Mouse (Mus musculus) naive thymus-derived CD4-positive, alpha-beta T cell, adult 2 months (primary cell): ENCODE measurements around the gene Cpeb3.
"Not testable (repeated sequence)": the region's sequence is repeated elsewhere in the genome, so short reads cannot be mapped to it uniquely, and the experiment has no call there.

Experiments used
- DNase-seq: peaks from one replicate; pipeline ENCODE4 v3.0.0-alpha.2; 2011; ENCODE audit warnings: low read depth

The Cpeb3 gene

DNA sequence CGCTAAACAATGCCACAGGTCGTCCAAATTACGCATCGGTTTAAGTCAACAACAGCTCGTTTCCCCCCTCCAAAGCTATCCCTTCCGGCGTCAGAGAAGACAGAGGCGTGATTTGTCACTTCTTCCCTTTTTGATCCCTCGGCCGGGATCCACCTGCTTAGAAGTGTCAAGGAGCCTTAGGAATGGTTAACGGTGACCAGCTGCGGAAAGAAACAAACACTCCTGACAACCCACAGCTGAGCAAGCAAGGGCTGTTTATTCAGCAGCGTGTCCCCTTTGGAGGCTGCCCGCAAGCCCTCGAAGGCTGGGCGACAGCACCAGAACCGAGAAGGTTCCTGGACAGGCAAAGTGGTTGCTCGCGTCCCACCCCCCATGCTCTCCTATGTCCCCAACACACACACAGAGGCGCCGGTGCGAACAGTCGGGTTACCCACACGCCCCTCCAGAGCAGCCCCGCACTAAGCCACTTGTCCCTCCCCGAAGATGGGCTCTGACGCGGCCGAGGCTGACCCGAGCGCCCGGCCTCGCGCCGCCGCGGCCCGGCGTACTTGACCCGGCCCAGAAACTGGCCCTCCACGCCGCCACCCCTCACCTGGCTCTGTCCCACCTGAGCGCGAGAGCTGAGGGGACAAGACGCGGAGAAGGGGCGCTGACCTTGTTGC, 1.6 kb downstream of the Cpeb3 start:
- no peak for DNase-seq

DNA sequence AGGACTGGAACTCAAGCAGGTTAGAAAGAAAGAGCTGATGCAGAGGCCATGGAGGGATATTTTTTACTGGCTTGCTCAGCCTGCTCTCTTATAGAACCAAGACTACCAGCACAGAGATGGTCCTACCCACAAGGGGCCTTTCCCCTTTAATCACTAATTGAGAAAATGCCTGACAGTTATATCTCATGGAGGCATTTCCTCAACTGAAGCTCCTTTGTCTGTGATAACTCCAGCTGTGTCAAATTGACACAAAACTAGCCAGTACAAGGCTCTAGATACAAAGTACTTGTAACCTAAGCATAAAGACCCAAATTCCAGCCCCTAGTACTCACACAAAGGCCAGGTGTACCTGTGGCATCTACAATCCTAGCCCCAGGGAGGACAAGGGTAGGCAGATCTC, 3.2 kb downstream of the Cpeb3 start:
- not testable (repeated sequence) for DNase-seq

DNA sequence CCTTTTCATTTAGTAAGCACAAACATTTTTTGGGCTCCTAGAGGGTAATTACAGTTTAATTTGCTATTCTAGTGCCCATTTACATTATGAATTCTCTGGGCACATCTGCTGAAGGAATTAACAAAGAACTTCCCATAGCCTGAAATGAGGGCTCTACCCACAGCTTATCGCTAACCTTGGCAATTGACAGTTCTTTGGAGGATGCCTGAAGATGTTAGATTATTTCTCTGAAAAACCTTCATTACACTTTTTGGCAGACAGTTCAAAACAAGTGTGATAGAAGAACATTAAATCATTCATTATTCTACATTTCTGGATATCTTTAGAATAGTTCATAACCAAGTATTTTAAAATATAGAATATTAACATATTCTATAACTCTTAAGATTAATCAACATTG, 5.0 kb downstream of the Cpeb3 start:
- DNase-seq, result no peak

DNA sequence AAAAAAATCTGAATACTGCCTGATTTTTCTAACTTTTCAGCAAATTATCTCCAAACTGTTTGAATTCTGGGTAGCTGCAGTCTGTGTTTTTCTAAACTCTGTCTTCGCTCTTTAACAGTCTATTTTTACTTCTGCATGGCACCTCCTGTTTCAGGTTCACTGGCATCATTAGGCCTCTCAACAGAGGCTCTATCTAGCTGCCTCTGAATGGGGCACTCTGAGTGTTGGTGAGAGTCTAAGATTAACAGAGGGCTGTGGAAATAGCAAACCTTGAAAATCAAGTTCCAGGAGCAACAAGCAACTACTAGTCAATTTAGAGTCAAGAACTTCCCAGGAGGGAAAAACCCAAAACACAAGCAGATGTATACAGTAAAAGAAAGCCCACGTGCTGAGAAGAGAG, 8.5 kb downstream of the Cpeb3 start:
- no peak for DNase-seq

DNA sequence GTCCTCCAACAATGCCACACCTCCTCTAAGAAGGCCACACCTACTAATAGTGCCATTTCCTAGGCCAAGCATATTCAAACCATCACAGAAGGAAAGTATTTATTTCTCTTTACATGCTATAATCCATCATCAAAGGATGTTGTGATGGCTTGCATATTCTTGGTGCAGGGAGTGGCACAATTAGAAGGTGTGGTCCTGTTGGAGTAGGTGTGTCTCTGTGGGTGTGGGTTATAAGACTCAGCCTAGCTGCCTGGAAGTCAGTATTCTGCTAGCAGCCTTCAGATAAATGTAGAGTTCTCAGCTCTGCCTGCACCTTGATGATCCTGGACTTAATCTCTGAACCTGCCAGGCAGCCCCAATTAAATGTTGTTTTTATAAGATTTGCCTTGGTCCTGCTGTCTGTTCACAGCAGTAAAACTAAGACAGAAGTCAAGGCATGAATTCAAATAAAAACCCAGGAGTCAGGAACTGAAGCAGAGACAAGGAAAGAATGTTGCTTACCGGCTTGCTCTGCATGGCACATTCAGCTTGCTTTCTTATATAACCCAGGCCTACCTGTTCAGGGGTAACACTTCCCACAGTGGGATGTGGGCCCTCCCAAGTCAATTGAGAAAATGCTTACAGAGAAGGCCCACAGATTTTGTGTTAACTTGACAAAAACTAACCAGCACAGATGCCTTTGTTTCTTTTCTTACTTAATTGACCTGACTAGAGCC, 10.1 kb downstream of the Cpeb3 start:
- DNase-seq, result no peak

DNA sequence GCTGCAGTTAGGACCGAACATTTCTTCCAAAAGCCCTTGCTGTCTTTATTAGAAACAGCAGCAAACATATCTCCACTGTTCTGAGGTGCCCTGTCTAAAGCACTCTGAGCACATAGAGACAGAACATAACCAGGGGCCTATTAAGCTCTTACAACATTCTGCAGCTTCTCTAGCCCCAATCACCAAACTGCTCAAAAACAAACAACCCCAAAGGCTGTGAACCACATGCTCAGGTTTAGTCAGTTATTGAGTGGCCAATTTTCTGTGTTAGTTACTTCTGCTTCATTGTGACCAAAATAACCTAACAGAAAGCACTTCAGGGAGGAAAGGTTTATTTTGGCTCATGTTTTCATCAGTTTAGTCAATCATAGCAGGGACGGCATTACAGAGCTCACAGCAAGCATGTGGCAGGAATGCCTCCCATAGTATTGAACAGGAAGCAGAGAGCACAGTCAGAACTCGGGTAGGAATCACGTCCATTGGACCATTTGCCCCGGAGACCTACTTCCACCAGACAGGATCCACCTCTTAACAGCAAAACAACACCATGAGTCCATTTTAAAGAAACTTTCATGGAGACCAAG, 15.8 kb downstream of the Cpeb3 start:
- no peak for DNase-seq

DNA sequence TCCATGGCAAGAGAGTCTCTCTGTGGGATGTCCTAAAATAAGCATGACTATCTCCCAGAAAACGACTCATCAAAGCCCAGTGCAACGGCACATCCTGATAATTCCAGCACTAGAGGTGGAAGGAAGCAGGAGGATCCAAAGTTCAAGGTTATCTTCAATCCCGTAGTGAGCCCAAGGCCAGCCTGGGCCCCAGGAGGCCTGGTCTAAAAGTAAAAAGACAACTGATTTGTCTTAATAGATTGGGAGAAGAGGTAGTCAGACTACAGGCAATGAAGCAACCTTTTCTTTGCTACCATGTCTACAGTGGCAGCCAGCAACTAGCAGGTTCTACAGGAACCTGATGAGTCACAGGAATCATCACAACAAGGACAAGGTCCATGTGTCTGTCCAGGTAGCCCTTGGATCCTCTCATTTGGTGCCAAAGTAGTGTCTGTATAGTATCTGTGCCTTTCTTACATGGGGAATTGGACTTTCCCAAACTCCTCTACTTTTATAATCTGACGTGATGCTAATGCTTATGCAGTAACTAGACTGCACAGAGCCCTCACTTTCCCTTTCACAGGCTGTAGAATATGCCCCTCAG, 19.9 kb downstream of the Cpeb3 start:
- no peak for DNase-seq

DNA sequence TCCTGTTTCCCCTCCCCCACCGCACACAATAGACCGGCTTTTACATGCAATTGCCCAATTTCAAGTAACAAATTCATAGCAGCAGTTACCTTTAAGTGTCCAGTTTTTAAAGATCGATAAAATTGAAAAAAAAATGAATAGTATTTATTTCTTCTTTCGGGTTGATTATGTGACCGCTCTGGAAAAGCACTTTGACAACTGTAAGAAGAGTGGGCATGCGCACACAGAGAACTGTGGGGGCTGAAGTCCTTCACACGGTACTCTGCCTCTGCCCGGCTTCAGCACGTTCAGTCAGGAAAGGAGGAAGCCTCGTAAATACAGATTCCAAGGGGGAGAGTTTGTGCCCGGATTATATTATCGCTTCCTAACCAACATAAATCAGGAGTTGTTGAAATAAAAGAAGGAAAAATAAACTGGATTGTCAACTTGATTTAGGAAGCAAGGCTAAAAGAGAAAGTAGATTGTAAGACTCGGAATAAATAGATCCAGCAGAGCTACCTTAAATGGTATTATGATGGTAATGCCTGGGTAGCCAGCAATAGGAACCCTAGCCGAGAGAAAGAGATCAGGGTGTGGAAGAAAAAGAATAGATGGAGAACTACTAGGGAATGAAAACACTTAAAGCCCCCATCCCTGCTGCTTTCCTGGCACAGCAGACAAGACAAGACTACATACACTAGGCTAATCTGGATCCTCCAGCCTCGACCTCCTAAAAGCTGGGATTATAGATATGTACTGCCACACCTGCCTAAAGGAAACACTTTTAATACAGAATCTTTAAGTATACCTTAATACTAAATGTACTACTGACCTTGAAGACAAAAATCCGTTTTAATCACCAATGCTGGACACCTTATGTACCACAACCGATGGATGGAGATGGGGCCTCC, 30.3 kb downstream of the Cpeb3 start:
- DNase-seq, result peak; percentile 12

DNA sequence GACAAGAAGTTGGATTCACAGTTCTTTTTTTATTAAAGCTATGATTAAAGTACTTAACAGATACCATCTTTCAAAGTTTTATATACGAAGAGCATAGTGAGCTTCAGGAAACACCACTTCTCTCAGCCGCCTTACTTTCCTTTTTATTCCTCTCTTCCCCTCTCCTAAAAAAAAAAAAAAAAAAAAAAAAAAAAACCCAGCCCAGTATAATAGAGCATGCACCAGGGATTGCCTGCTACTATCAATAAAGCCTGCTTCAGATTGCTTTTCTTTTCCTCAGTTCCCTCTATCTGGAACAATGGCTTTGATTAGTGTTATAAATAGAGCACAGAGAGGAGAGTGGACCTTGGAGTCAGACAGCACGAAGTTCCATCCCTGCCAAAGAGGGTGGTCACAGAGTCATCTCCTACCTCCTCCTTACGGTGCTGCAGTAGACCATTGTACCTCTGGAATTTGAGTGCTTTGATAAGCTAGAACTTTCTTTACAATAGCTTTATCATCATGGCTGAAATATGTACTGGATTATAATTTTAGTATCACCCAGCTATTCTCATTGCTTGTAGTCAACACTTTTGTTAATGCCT, 31.4 kb downstream of the Cpeb3 start:
- DNase-seq, result no peak

DNA sequence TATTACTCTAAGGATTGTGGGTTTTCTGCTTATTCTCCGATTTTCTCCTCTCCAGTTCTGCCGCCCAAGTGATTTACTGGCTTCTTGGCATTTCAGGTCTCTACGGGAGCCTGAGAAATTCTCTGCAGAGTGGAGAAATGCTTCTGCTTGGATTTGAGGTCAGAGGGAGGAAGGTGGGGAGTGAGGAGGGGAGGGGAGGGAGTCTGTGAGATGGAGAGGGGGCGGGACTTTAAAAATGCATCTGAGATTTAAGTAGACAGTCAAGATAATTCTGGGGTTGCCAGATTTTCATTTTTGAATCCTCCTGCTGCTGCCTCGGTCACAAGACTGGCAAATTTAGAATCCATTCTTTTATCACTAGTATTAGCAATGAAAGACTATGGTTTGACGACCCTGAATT, 32.5 kb downstream of the Cpeb3 start:
- peak; percentile 8 for DNase-seq

DNA sequence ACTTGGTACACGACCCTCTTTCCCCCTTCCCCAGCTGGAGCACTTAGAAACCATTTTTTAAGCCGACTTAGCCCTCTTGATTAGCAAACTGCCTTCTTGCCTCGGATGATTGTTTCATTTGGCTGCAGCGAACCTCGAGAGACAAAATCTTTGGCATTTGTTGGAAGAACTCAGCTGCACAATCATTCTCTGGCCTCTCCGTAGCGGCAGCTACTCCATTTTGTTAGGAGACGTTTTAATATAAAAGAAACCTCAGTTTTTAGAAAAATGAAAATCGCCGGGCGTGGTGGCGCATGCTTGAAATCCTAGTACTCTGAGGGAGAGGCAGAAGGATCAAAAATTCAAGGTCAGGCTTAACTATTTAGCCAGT, 33.0 kb downstream of the Cpeb3 start:
- peak; percentile 35 for DNase-seq

DNA sequence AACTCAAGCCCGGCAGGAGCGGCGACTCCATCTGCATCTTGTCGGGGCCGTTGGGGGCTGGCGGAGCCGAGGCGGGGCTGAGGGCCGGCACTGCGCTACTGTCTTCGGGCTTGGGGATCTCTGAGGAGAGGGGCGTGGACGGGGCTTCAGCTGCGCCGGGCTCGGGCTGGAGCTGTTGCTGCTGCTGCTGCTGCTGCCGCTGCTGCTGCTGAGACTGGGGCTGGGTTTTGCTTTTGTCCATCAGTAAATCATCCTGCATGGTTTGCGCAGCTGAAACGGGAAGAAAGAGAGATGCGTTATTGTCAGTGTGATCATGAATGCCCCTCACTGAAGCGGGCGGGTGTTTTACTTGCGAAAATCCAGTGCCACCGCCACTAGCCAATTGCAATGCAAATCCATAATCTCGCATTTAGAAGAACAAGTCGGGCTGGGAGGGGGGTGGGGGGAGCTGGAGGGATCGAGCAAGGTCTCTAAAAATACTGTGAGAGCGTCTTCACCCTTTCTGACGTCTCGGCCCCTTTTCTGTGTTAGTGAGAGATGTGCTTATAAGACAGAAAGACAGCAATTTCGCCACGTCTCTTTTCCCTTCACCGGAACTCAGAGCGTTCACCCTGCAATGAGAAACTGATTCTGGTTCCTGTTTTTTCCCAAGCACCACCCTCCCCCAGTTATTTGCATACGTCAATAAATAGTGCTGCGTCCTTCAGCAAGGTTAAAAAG, 33.5 kb downstream of the Cpeb3 start:
- peak; percentile 41 for DNase-seq

DNA sequence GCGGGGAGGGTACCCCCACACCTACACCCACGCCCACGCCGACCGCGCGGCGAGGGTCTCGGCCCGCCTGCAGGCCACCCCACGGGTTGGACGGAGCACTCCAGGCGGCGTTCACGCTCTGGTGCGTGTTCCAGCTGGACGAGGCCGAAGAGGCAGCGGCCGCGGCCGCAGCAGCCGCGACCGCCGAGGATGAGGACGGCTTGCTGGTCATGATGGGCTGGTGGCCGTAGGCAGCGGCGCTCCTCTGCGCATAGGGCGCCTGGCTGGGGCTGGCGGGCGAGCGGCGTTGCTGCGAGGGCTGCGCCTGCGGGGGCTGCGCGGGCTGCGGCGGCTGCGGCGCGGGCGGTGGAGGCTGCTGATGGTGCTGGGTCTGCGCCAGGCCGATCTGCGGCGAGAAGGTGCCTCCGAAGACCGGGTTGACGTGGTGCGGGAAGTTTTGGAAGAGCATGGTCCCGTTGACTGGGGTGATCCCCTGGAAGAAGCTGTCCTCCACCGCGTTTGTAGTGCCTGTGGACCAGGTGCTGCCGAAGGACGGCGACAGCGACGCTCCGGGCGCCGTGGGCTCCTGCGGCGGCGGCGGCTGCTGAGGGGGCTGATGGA, 34.2 kb downstream of the Cpeb3 start:
- DNase-seq, result peak; percentile 27

DNA sequence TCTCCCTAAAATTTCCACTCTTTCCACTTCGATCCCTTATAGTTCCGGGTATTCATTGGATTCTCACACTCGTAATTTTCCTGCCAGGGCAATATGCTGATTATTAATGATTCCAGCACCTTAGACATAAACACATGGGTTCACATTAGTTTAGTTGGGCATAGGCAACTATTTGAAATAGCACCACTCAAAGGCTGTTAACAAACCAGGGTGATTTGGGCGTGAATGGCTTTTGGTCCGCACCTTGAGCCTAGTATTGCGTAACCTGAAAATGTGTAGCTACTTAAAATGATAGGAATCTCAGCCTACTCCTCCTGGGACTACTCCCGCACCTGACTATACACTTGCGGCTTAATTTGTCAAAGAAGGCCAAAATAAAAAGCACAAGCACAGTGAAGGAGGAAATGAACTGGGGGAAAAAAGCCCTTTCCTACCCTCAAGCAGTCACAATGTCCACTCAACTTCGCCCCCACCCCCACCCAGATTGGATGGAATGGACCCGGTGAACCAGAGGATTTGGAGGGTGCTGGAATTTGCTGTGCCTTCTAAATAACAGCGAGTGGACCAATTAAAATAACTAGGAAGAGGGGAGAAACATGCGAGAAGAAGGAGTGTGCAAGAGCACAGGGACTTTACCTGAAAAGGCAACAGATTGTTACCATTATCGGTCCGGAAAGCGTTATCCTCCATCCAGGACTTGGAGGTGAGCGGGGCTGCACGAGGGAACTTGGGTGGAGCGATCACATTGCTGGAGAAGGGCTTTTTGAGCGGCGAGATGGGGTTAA, 34.9 kb downstream of the Cpeb3 start:
- DNase-seq, result peak; percentile 8

DNA sequence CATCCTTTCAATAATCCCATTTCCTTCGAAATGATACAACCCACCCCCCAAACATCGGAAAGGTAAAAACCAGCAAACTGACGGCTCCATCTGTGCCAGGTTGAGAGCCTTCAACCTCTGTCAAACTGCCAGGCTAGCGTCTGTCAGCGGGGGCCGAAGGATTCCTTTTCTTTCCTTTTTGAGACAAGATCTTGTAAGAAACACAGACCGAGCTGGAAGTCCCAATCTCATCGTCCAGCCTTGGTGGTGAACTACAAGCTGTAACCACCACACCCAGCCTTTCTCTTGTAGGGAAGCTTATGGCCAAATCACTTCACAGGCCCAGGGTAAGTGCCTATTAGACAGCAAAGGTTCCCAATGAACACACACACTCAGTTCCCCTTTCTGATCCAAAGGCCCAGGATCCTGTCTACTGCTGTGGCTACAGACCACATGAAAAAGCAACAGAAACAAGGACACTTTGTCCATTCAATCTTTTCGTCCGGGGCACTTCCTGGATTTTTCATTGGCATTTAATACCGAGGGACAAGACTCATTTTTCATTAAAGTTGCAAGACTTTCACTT, 35.8 kb downstream of the Cpeb3 start:
- no peak for DNase-seq

DNA sequence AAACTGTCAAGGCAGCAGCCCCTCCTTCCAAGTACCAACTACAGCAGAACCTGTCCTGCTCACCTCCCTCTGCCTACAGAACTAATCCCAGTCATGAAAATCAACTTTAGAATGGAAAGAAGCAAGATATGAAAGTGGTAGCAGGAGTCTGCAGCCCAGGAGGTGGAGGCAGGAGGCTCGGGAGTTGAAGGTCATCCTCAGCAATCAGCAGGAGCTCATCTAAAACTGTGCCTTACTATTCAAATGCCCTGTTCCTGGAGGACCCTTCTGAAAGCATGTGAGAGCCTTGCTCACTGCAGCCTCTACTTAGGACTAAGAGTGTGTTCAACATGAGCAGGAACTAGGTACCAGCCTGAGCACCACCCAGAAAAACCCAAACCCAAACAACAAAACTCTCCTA, 36.3 kb downstream of the Cpeb3 start:
- no peak for DNase-seq

DNA sequence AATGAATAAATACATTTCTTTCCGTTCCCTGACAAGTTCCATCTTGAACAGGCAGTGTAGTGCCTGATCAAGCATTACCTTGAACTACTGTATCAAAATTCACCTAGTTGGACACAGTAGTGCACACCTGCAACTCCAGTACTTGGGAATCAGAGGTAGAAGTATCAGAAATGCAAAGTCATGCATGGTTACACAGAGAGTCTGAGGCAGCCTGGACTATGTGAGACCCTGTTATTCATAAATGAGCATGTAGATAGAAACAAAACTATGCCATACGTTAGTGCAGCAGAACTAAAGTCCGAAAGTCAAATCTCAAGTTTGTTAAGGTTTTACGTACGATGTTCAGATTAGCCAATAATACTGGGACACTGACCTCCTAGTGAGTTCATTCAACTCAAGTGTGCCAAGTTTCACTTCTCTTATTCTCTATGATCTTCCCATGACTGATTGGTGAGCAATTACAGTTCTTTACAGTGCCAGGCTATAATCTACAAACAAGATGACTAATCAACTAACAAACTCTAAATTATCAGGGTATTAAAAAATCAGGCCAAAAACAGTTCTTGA, 51.5 kb downstream of the Cpeb3 start:
- no peak for DNase-seq

DNA sequence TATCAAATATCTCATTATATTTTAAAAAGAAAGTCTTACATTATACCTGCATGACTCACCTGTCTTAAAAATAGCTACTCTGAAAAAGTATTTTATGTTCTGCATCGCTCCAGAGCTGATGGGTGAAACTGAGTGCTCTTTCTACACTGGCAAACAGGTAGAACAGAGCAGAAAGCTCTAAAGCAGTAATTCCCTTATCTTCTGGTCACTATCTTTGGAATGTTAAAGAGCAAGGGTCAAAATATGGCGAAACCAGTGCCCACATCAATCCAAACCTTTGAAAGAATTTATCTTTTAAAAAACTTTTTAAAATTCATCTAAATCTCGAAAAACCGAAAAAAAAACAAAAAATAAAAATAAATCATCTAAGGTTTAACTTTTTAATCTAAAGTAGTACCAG, 52.4 kb downstream of the Cpeb3 start:
- DNase-seq, result no peak

DNA sequence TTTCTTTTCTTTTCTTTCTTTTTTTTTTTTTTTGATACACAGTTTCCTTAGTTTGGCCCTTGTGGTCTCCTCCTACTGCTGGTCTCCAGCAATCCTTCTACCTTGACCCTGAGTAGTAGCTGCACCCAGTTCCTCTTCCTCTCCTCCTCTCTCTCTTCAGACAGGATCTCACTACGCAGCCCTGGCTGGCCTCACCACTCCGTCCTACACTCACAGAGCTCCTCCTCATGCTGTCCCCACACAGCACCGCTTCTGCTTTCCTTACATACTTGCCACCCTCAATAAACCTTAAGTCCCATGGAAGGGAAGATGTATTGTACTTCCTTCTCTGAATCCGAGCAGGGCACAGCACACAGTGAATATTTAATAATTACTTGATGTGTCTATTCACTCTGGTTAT, 61.3 kb downstream of the Cpeb3 start:
- no peak for DNase-seq
